Mouse (Mus musculus): Measurements from ENCODE around the gene Limk2. TPM values are rescaled to one million over a fixed set of nuclear protein-coding genes. Genes with fewer than 3 reads are reported as not detected.

Limk2 gene
- polyA plus RNA-seq, 1 experiment from 2014 or later: 60.5 TPM

DNA sequence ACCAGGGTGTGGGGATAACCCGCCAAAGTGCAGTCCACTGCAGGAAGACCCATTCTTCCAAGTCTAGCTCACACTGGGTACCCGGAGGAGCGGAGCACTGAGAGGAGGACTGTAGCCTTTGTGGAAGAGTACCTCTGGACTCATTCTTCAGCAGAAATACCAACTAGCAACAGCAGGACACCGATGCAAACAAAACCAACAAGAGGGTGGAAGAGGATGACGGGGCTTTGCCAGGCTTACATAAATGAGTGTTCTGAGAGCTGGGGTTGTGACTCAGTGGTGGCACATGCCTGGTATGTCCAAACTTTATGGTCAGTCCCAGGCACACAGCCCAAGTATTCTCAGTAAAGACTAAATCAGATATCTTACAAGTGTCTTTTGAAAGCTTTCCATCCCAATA lies 107.9 kb downstream of the Limk2 start:
- Histone ChIP-seq H3K4me1 (peaks cover 6% of the 10 kb centered on the region), H3K27me3 (replicated peaks; ENCODE audit: low read depth, poor library complexity, severe bottlenecking) (no peaks in the 10 kb centered on the region), H3K36me3 (replicated peaks) (peaks cover 100% of the 10 kb centered on the region), H3K9me3 (no peaks in the 10 kb centered on the region), H3K27ac (replicated peaks) (no peak overlapping the region), H3K4me3 (no peak overlapping the region)
- no peak for DNase-seq (ENCODE audit: low spot score)
- WGBS: 95% methylated on average over 5 of the region's 5 CpGs

DNA sequence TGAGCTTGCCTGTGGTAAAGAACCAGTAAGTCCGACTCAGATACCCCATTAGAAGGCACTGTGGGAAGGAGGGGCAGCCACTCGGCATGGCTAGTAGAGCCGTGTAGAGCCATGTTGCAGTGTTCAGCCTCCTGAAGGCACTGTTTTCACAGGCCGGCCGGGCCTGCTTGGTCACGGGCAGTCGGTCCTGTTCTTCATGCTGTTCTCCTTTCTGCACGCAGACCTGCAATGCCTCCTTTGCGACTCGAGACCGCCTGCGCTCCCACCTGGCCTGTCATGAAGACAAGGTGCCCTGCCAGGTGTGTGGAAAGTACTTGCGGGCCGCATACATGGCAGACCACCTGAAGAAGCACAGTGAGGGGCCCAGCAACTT lies 110.2 kb downstream of the Limk2 start:
- Histone ChIP-seq H3K9me3 (no peaks in the 10 kb centered on the region), H3K36me3 (replicated peaks) (peaks cover 100% of the 10 kb centered on the region), H3K4me3 (no peak overlapping the region), H3K4me1 (peaks cover 28% of the 10 kb centered on the region), H3K27me3 (replicated peaks; ENCODE audit: low read depth, poor library complexity, severe bottlenecking) (no peaks in the 10 kb centered on the region), H3K27ac (replicated peaks) (no peak overlapping the region)
- no peak for DNase-seq (ENCODE audit: low spot score)
- WGBS: 91% methylated on average over 14 of the region's 14 CpGs

DNA sequence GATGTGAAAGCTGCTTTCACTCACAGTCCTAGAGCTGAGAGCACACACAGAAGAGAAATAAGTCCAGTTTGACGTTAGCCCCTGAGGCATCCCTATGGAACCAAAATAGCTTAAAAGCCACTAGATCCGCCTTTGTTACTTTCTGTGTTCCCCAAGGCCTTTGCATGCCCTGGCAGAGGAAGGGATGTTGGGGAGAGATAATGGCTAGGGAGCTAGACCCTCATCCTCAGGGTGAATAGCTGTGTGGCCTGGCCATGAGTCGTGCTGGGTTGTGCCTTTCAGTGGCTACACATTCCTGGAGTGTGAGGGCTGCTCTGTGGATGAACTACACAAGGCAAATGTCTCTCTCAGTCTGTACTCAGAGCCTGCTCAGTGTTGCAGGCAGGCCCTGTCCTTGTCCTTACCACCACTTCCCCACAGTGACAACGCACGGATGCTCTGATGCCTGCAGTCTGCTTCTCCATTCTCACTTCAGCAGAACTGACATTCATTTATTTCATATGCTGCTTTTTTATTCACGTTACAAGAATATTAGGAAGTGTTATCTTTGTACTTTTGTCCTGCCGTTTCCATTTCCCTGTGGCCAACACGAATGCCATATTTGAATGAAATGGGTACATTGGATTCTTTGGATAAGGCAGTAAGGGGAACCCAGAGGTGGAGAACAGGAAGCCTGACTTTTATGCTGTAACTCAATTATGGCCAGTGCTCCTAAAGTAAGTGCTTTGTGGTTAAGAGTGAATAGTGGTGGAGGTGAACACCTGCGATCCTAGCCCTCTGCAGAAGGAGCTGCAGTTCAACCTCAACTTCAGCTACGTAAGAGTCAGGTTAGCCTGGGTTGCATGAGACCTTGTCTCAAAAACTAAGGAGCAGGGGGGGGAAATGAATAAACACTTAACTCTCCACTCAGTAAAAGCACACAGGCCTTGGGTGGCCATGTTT lies 110.8 kb downstream of the Limk2 start:
- no peak overlapping the region for H3K27ac ChIP-seq (replicated peaks)
- no peak overlapping the region for H3K4me3 ChIP-seq
- H3K4me1 ChIP-seq: peaks cover 35% of the 10 kb centered on the region
- peaks cover 100% of the 10 kb centered on the region for H3K36me3 ChIP-seq (replicated peaks)
- no peaks in the 10 kb centered on the region for H3K27me3 ChIP-seq (replicated peaks; ENCODE audit: low read depth, poor library complexity, severe bottlenecking)
- no peaks in the 10 kb centered on the region for H3K9me3 ChIP-seq
- 90% methylated on average over 10 of the region's 10 CpGs for WGBS
- no peak for DNase-seq (ENCODE audit: low spot score)

DNA sequence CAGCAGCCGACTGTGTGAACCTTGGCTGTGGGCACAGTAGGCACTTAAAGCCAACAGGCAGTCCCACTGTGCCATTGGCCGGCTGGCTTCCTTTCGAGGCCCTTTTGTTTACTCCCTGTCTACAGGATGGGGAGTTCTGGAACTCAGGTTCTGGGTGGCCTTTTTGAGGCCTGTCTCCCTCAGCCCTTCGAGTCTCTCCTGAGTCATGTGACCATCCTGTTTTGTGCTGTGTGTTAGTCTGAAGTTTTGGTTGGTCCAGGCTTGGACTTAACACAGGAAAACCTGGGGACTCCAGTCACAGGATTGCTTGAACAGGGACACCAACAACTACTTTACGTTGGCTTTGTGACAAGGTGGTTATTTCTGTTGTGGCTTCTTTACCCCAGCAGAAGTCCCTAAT lies 112.9 kb downstream of the Limk2 start:
- WGBS: 77% methylated on average over 5 of the region's 5 CpGs
- H3K36me3 ChIP-seq (replicated peaks): peaks cover 98% of the 10 kb centered on the region
- H3K4me3 ChIP-seq: peak overlapping the region; percentile 37; the same call in 1 of the 2 replicates
- H3K4me1 ChIP-seq: peaks cover 47% of the 10 kb centered on the region
- no peaks in the 10 kb centered on the region for H3K27me3 ChIP-seq (replicated peaks; ENCODE audit: low read depth, poor library complexity, severe bottlenecking)
- no peaks in the 10 kb centered on the region for H3K9me3 ChIP-seq
- DNase-seq (ENCODE audit: low spot score): no peak
- H3K27ac ChIP-seq (replicated peaks): no peak overlapping the region

DNA sequence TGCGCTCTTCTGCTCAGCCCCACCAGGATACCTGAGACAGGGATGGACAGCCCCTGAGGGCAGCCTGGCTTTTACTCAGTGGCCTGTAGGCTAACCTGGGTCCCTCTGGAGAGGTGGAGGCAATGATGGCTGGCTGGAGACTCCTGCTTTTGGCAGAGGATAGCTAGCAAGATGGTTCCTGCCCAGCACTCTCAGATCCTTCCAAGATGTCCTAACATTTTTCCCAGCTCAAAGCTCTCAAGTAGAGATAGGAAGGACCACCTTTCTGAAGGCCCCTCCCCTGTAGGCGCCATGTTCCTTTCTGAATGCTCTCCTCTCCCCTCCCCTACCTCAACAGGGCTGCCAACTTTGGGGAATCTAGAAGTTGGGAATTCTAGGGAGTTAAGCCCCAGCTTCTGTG lies 114.3 kb downstream of the Limk2 start:
- Histone ChIP-seq H3K36me3 (replicated peaks) (peaks cover 85% of the 10 kb centered on the region), H3K27me3 (replicated peaks; ENCODE audit: low read depth, poor library complexity, severe bottlenecking) (no peaks in the 10 kb centered on the region), H3K4me1 (peaks cover 48% of the 10 kb centered on the region), H3K9me3 (no peaks in the 10 kb centered on the region), H3K4me3 (peak overlapping the region; percentile 92), H3K27ac (replicated peaks) (peak overlapping the region; percentile 100)
- WGBS: 90% methylated on average over 2 of the region's 2 CpGs
- DNase-seq (ENCODE audit: low spot score): no peak

Other genes starting within 250 kb of the Limk2 start
- 12.1 and 12.4 TPM in 2 replicates for gene Sfi1, start 215.7 kb downstream of the Limk2 start, polyA plus RNA-seq (2016; fragmentation: Nextera tagmentation; extraction: Ambion mirVana)
- 65.6 and 69.8 TPM in 2 replicates for gene Eif4enif1, start 206.8 kb downstream of the Limk2 start, polyA plus RNA-seq (2016; fragmentation: Nextera tagmentation; extraction: Ambion mirVana)
- 287 and 303 TPM in 2 replicates for gene Drg1, start 142.8 kb downstream of the Limk2 start, polyA plus RNA-seq (2016; fragmentation: Nextera tagmentation; extraction: Ambion mirVana)
- 91.5 and 96.8 TPM in 2 replicates for gene Patz1, start 120.3 kb downstream of the Limk2 start, polyA plus RNA-seq (2016; fragmentation: Nextera tagmentation; extraction: Ambion mirVana)
- gene Pik3ip1, start 78.8 kb downstream of the Limk2 start, polyA plus RNA-seq (2016; fragmentation: Nextera tagmentation; extraction: Ambion mirVana): 7.3 and 11.2 TPM in 2 replicates
- gene Rnf185, start 43.2 kb upstream of the Limk2 start, polyA plus RNA-seq (2016; fragmentation: Nextera tagmentation; extraction: Ambion mirVana): 37.6 and 40.2 TPM in 2 replicates
- gene Pla2g3, start 79.1 kb upstream of the Limk2 start, polyA plus RNA-seq (2016; fragmentation: Nextera tagmentation; extraction: Ambion mirVana): 1.6 and 2.0 TPM in 2 replicates
- gene Inpp5j, start 95.6 kb upstream of the Limk2 start, polyA plus RNA-seq (2016; fragmentation: Nextera tagmentation; extraction: Ambion mirVana): 0.13 and 0.25 TPM in 2 replicates
- 39.3 and 50.2 TPM in 2 replicates for gene Selenom, start 105.5 kb upstream of the Limk2 start, polyA plus RNA-seq (2016; fragmentation: Nextera tagmentation; extraction: Ambion mirVana)
- gene Smtn, start 131.4 kb upstream of the Limk2 start, polyA plus RNA-seq (2016; fragmentation: Nextera tagmentation; extraction: Ambion mirVana): 40.5 and 42.6 TPM in 2 replicates
- gene Morc2a, start 240.0 kb upstream of the Limk2 start, polyA plus RNA-seq (2016; fragmentation: Nextera tagmentation; extraction: Ambion mirVana): 46.8 and 46.9 TPM in 2 replicates

All from embryonic facial prominence, embryonic 10.5 days (tissue).